Mouse (Mus musculus) thymus, adult 2 months (tissue): ENCODE data around the gene Kitl.

Source experiments
- CTCF ChIP-seq: fragments of 200-500 bp; IDR thresholded peaks from 2 replicates; pipeline ENCODE4 v1.5.1; 2012; ENCODE audit warnings: mild to moderate bottlenecking, control low read depth, low read length, moderate library complexity, borderline replicate concordance; ENCODE audit not compliant: control insufficient read depth, poor library complexity, insufficient read depth; ENCODE audit errors: extremely low read depth
- POLR2A ChIP-seq: fragments of 200-500 bp; IDR thresholded peaks from 2 replicates; pipeline ENCODE4 v1.6.1; 2012; ENCODE audit warnings: mild to moderate bottlenecking, low read length, control low read depth, moderate library complexity; ENCODE audit not compliant: control insufficient read depth, poor library complexity, insufficient read depth; ENCODE audit errors: extremely low read depth

GRCm38 (mm10) chr10:100066374-100066773 is 50.9 kb downstream of the Kitl start:
- TF ChIP-seq CTCF (no peak), POLR2A (no peak)
